Mouse (Mus musculus): ENCODE data around the gene Hist1h4f. TPM values are rescaled to one million over a fixed set of nuclear protein-coding genes. Genes with fewer than 3 reads are reported as not detected.
"Not testable (repeated sequence)": the region's sequence is repeated elsewhere in the genome, so short reads cannot be mapped to it uniquely, and the experiment has no call there.

Gene Hist1h4f
- polyA plus RNA-seq, 1 experiment from 2014 or later = not detected

- not testable (repeated sequence) for H3K4me1 ChIP-seq (ENCODE audit: control insufficient read depth, insufficient read depth, low read length); H3K9me3 ChIP-seq (replicated peaks; ENCODE audit: control insufficient read depth, low read length); H3K36me3 ChIP-seq (ENCODE audit: control insufficient read depth, insufficient read depth, low read length); H3K27me3 ChIP-seq (replicated peaks; ENCODE audit: control insufficient read depth, insufficient read depth, low read length)
- peak within 1 kb of the TSS; percentile 68 for H3K4me2 ChIP-seq (ENCODE audit: low read length)
- peak within 1 kb of the TSS; percentile 98 for H3K27ac ChIP-seq (ENCODE audit: low read depth, low read length)
- ATAC-seq (peak; percentile 95), DNase-seq (ENCODE audit: low spot score) (peak; percentile 99)
- peak within 1 kb of the TSS; percentile 38 for H3K4me3 ChIP-seq (ENCODE audit: low read depth, low read length)
- H3K9ac ChIP-seq (ENCODE audit: low read length) = peak within 1 kb of the TSS; percentile 66
- under 1% methylated on average over 33 of the region's 67 CpGs for WGBS
Observed at GRCm38 (mm10) chr13:23561883-23562659, 10.6 kb upstream of the Hist1h4f start, which contains the start of gene Hist1h3e. TSS of gene Hist1h3e (minus strand) at chr13:23562369.

GRCm38 (mm10) chr13:23561531-23561882 is 10.1 kb upstream of the Hist1h4f start:
- Histone ChIP-seq H3K9ac (ENCODE audit: low read length) (peak overlapping the region; percentile 63; the same call in 1 of the 2 replicates), H3K4me3 (ENCODE audit: low read depth, low read length) (peak overlapping the region; percentile 38), H3K27ac (ENCODE audit: low read depth, low read length) (peak overlapping the region; percentile 98; the same call in 1 of the 2 replicates), H3K4me2 (ENCODE audit: low read length) (peak overlapping the region; percentile 68)
- not testable (repeated sequence) for H3K9me3 ChIP-seq (replicated peaks; ENCODE audit: control insufficient read depth, low read length); DNase-seq (ENCODE audit: low spot score); H3K27me3 ChIP-seq (replicated peaks; ENCODE audit: control insufficient read depth, insufficient read depth, low read length); H3K4me1 ChIP-seq (ENCODE audit: control insufficient read depth, insufficient read depth, low read length); H3K36me3 ChIP-seq (ENCODE audit: control insufficient read depth, insufficient read depth, low read length); ATAC-seq
- 0% methylated on average over 2 of the region's 5 CpGs for WGBS

GRCm38 (mm10) chr13:23560699-23561098 is 9.3 kb upstream of the Hist1h4f start:
- not testable (repeated sequence) for H3K4me1 ChIP-seq (ENCODE audit: control insufficient read depth, insufficient read depth, low read length); H3K36me3 ChIP-seq (ENCODE audit: control insufficient read depth, insufficient read depth, low read length); DNase-seq (ENCODE audit: low spot score); H3K9ac ChIP-seq (ENCODE audit: low read length); H3K27me3 ChIP-seq (replicated peaks; ENCODE audit: control insufficient read depth, insufficient read depth, low read length); H3K4me3 ChIP-seq (ENCODE audit: low read depth, low read length); H3K9me3 ChIP-seq (replicated peaks; ENCODE audit: control insufficient read depth, low read length); ATAC-seq
- 0 out of 2 replicates have a peak overlapping the region, but pooled peaks have one; percentile 21 for H3K27ac ChIP-seq (ENCODE audit: low read depth, low read length)
- 12% methylated on average over 2 of the region's 2 CpGs for WGBS
- peak overlapping the region; percentile 24; the same call in 1 of the 2 replicates for H3K4me2 ChIP-seq (ENCODE audit: low read length)

GRCm38 (mm10) chr13:23556906-23557305 is 5.5 kb upstream of the Hist1h4f start:
- Histone ChIP-seq H3K27me3 (replicated peaks; ENCODE audit: control insufficient read depth, insufficient read depth, low read length) (no peaks in the 10 kb centered on the region), H3K36me3 (ENCODE audit: control insufficient read depth, insufficient read depth, low read length) (no peaks in the 10 kb centered on the region), H3K9ac (ENCODE audit: low read length) (no peak overlapping the region), H3K27ac (ENCODE audit: low read depth, low read length) (0 out of 2 replicates have a peak overlapping the region, but pooled peaks have one; percentile 22), H3K4me2 (ENCODE audit: low read length) (peak overlapping the region; percentile 94; the same call in 1 of the 2 replicates), H3K4me3 (ENCODE audit: low read depth, low read length) (no peak overlapping the region), H3K4me1 (ENCODE audit: control insufficient read depth, insufficient read depth, low read length) (0 out of 2 replicates have a peak, but pooled peaks cover 8% of the 10 kb centered on the region), H3K9me3 (replicated peaks; ENCODE audit: control insufficient read depth, low read length) (no peaks in the 10 kb centered on the region)
- ATAC-seq (no peak), DNase-seq (ENCODE audit: low spot score) (no peak)
- 68% methylated on average over 3 of the region's 3 CpGs for WGBS

GRCm38 (mm10) chr13:23555839-23556416 is 4.5 kb upstream of the Hist1h4f start:
- peak overlapping the region; percentile 53 for H3K4me3 ChIP-seq (ENCODE audit: low read depth, low read length)
- H3K4me2 ChIP-seq (ENCODE audit: low read length) = peak overlapping the region; percentile 94
- WGBS = 0% methylated on average over 18 of the region's 18 CpGs
- H3K9ac ChIP-seq (ENCODE audit: low read length) = peak overlapping the region; percentile 88
- 0 out of 2 replicates have a peak, but pooled peaks cover 8% of the 10 kb centered on the region for H3K4me1 ChIP-seq (ENCODE audit: control insufficient read depth, insufficient read depth, low read length)
- H3K9me3 ChIP-seq (replicated peaks; ENCODE audit: control insufficient read depth, low read length) = no peaks in the 10 kb centered on the region
- no peaks in the 10 kb centered on the region for H3K36me3 ChIP-seq (ENCODE audit: control insufficient read depth, insufficient read depth, low read length)
- peak; percentile 76 for ATAC-seq
- H3K27ac ChIP-seq (ENCODE audit: low read depth, low read length) = peak overlapping the region; percentile 95
- peak; percentile 98 for DNase-seq (ENCODE audit: low spot score)
- H3K27me3 ChIP-seq (replicated peaks; ENCODE audit: control insufficient read depth, insufficient read depth, low read length) = no peaks in the 10 kb centered on the region

- peak; percentile 86 for ATAC-seq
- H3K4me3 ChIP-seq (ENCODE audit: low read depth, low read length) = peak overlapping the region; percentile 53
- WGBS = under 1% methylated on average over 52 of the region's 54 CpGs
Observed at GRCm38 (mm10) chr13:23554925-23555838, 3.7 kb upstream of the Hist1h4f start.

GRCm38 (mm10) chr13:23554393-23554792 is 2.9 kb upstream of the Hist1h4f start:
- no peaks in the 10 kb centered on the region for H3K27me3 ChIP-seq (replicated peaks; ENCODE audit: control insufficient read depth, insufficient read depth, low read length)
- WGBS = 22% methylated on average over 9 of the region's 9 CpGs
- H3K4me2 ChIP-seq (ENCODE audit: low read length) = peak overlapping the region; percentile 94
- no peaks in the 10 kb centered on the region for H3K9me3 ChIP-seq (replicated peaks; ENCODE audit: control insufficient read depth, low read length)
- no peaks in the 10 kb centered on the region for H3K36me3 ChIP-seq (ENCODE audit: control insufficient read depth, insufficient read depth, low read length)
- H3K27ac ChIP-seq (ENCODE audit: low read depth, low read length) = peak overlapping the region; percentile 95
- H3K9ac ChIP-seq (ENCODE audit: low read length) = peak overlapping the region; percentile 88
- ATAC-seq (no peak), DNase-seq (ENCODE audit: low spot score) (no peak)
- H3K4me1 ChIP-seq (ENCODE audit: control insufficient read depth, insufficient read depth, low read length) = peaks cover 12% of the 10 kb centered on the region; the same call in 1 of the 2 replicates
- H3K4me3 ChIP-seq (ENCODE audit: low read depth, low read length) = peak overlapping the region; percentile 53; the same call in 1 of the 2 replicates

More at GRCm38 (mm10) chr13:23554925-23555838, 3.7 kb upstream of the Hist1h4f start:
- Histone ChIP-seq H3K27ac (ENCODE audit: low read depth, low read length) (peak overlapping the region; percentile 95), H3K27me3 (replicated peaks; ENCODE audit: control insufficient read depth, insufficient read depth, low read length) (no peaks in the 10 kb centered on the region), H3K9ac (ENCODE audit: low read length) (peak overlapping the region; percentile 88), H3K4me2 (ENCODE audit: low read length) (peak overlapping the region; percentile 94), H3K36me3 (ENCODE audit: control insufficient read depth, insufficient read depth, low read length) (no peaks in the 10 kb centered on the region), H3K9me3 (replicated peaks; ENCODE audit: control insufficient read depth, low read length) (no peaks in the 10 kb centered on the region), H3K4me1 (ENCODE audit: control insufficient read depth, insufficient read depth, low read length) (peaks cover 12% of the 10 kb centered on the region; the same call in 1 of the 2 replicates)
- DNase-seq (ENCODE audit: low spot score) = peak; percentile 94

- peaks cover 12% of the 10 kb centered on the region; the same call in 1 of the 2 replicates for H3K4me1 ChIP-seq (ENCODE audit: control insufficient read depth, insufficient read depth, low read length)
- H3K9me3 ChIP-seq (replicated peaks; ENCODE audit: control insufficient read depth, low read length) = no peaks in the 10 kb centered on the region
- peak within 1 kb of the TSS; percentile 94 for H3K4me2 ChIP-seq (ENCODE audit: low read length)
- no peaks in the 10 kb centered on the region for H3K36me3 ChIP-seq (ENCODE audit: control insufficient read depth, insufficient read depth, low read length)
- peak within 1 kb of the TSS; percentile 37; the same call in 1 of the 2 replicates for H3K4me3 ChIP-seq (ENCODE audit: low read depth, low read length)
- peak within 1 kb of the TSS; percentile 95 for H3K27ac ChIP-seq (ENCODE audit: low read depth, low read length)
- H3K27me3 ChIP-seq (replicated peaks; ENCODE audit: control insufficient read depth, insufficient read depth, low read length) = no peaks in the 10 kb centered on the region
- DNase-seq (ENCODE audit: low spot score) (no peak), ATAC-seq (no peak)
- H3K9ac ChIP-seq (ENCODE audit: low read length) = no peak within 1 kb of the TSS; the same call in 1 of the 2 replicates
Observed at GRCm38 (mm10) chr13:23552962-23553361, 1.5 kb upstream of the Hist1h4f start, which contains the start of gene Hist1h1d. TSS of gene Hist1h1d (plus strand) at chr13:23553262.
